Mouse (Mus musculus) embryonic facial prominence, embryonic 11.5 days (tissue): ENCODE measurements at regions not wholly inside any gene's neighbourhood (a gene's known extent, or its start where the extent isn't known, plus 50 kb on each side); places are given as distances from the start of the nearest gene placed in this dataset.
A peak's percentile ranks its signal among the peaks of the same experiment; 100 is the strongest.
"Not testable (repeated sequence)": the region's sequence is repeated elsewhere in the genome, so short reads cannot be mapped to it uniquely, and the experiment has no call there.

ENCODE experiments used
- ATAC-seq: fragments of 200-750 bp; cut with Nextera tagmentation; replicated peaks from 2 replicates; pipeline ENCODE4 v1.8.0; 2017; ENCODE audit warnings: low read depth; ENCODE audit not compliant: insufficient number of reproducible peaks, low FRiP score, low TSS enrichment
- DNase-seq: peaks from one replicate; pipeline ENCODE4 v3.0.0-alpha.2; 2015; ENCODE audit warnings: low spot score
- H3K27ac ChIP-seq: fragments of 300-500 bp; sonication (generic); replicated peaks from 2 replicates; pipeline ENCODE4 v1.5.1; 2014; ENCODE audit warnings: mild to moderate bottlenecking, low read depth, low read length, control low read depth
- H3K27me3 ChIP-seq: fragments of 300-500 bp; sonication (generic); 2 replicates; pipeline ENCODE4 v1.6.1; 2014; ENCODE audit warnings: mild to moderate bottlenecking, low read length, moderate library complexity, mixed read lengths; ENCODE audit not compliant: control insufficient read depth, insufficient read depth
- H3K36me3 ChIP-seq: fragments of 300-500 bp; sonication (generic); replicated peaks from 2 replicates; pipeline ENCODE4 v1.6.1; 2014; ENCODE audit warnings: low read depth, mild to moderate bottlenecking, low read length, moderate library complexity, mixed read lengths; ENCODE audit not compliant: control insufficient read depth, insufficient read depth
- H3K4me1 ChIP-seq: fragments of 300-500 bp; sonication (generic); 2 replicates; pipeline ENCODE4 v1.6.1; 2014; ENCODE audit warnings: low read length, mixed read lengths; ENCODE audit not compliant: control insufficient read depth, insufficient read depth
- H3K4me2 ChIP-seq: fragments of 300-500 bp; sonication (generic); 2 replicates; pipeline ENCODE4 v1.6.1; 2014; ENCODE audit warnings: low read depth, mild to moderate bottlenecking, control low read depth, low read length, moderate library complexity
- H3K4me3 ChIP-seq: fragments of 300-500 bp; sonication (generic); 2 replicates; pipeline ENCODE4 v1.5.1; 2014; ENCODE audit warnings: low read depth, low read length, control low read depth
- H3K9ac ChIP-seq: fragments of 300-500 bp; sonication (generic); replicated peaks from 2 replicates; pipeline ENCODE4 v1.6.1; 2014; ENCODE audit warnings: mild to moderate bottlenecking, control low read depth, low read length
- H3K9me3 ChIP-seq: fragments of 300-500 bp; sonication (generic); replicated peaks from 2 replicates; pipeline ENCODE4 v1.6.1; 2016; ENCODE audit warnings: mild to moderate bottlenecking, low read length, inconsistent platforms, mixed read lengths; ENCODE audit not compliant: control insufficient read depth
- WGBS: fragments of 180-500 bp; shearing (Covaris S2); extraction: QIAGEN DNeasy Blood & Tissue Kit; methylation state at CpG from one replicate; pipeline ENCODE4 v1.1.7; 2014; 5-methylcytosine and 5-hydroxymethylcytosine counted together

GRCm38 (mm10) chr3:149052295-149052902 is 62.0 kb upstream of the Adgrl2 start:
- H3K27me3 ChIP-seq, H3K9ac ChIP-seq, ATAC-seq, H3K9me3 ChIP-seq, H3K4me3 ChIP-seq, H3K27ac ChIP-seq, H3K4me1 ChIP-seq, H3K4me2 ChIP-seq, DNase-seq, H3K36me3 ChIP-seq: not testable (repeated sequence)
- 88% methylated on average over 1 of the region's 1 CpGs for WGBS

GRCm38 (mm10) chr3:149045343-149045742 is 55.0 kb upstream of the Adgrl2 start:
- Histone ChIP-seq H3K4me1 (peaks cover 3% of the 10 kb centered on the region; the same call in 1 of the 2 replicates), H3K4me3 (no peak overlapping the region), H3K27me3 (no peaks in the 10 kb centered on the region), H3K36me3 (no peaks in the 10 kb centered on the region), H3K27ac (no peak overlapping the region), H3K9ac (no peak overlapping the region), H3K9me3 (no peaks in the 10 kb centered on the region), H3K4me2 (no peak overlapping the region)
- ATAC-seq = no peak
- 79% methylated on average over 4 of the region's 5 CpGs for WGBS
- DNase-seq = no peak

GRCm38 (mm10) chr3:149043901-149044300 is 53.5 kb upstream of the Adgrl2 start:
- ATAC-seq (no peak), DNase-seq (no peak)
- H3K4me2 ChIP-seq = no peak overlapping the region
- WGBS = 63% methylated on average over 4 of the region's 4 CpGs
- H3K9ac ChIP-seq = no peak overlapping the region
- H3K27ac ChIP-seq = no peak overlapping the region
- H3K9me3 ChIP-seq = no peaks in the 10 kb centered on the region
- no peaks in the 10 kb centered on the region for H3K27me3 ChIP-seq
- H3K36me3 ChIP-seq = no peaks in the 10 kb centered on the region
- no peak overlapping the region for H3K4me3 ChIP-seq
- H3K4me1 ChIP-seq = peaks cover 3% of the 10 kb centered on the region; the same call in 1 of the 2 replicates

GRCm38 (mm10) chr3:149042527-149042926 is 52.2 kb upstream of the Adgrl2 start:
- ATAC-seq (peak; percentile 78), DNase-seq (peak; percentile 42)
- Histone ChIP-seq H3K36me3 (no peaks in the 10 kb centered on the region), H3K4me3 (no peak overlapping the region), H3K4me2 (no peak overlapping the region), H3K4me1 (peaks cover 3% of the 10 kb centered on the region; the same call in 1 of the 2 replicates), H3K27ac (no peak overlapping the region), H3K27me3 (no peaks in the 10 kb centered on the region), H3K9me3 (no peaks in the 10 kb centered on the region), H3K9ac (no peak overlapping the region)
- WGBS = 37% methylated on average over 9 of the region's 9 CpGs

GRCm38 (mm10) chr3:149041188-149041587 is 50.8 kb upstream of the Adgrl2 start:
- DNase-seq = no peak
- Histone ChIP-seq H3K4me1 (peaks cover 3% of the 10 kb centered on the region; the same call in 1 of the 2 replicates), H3K27ac (no peak overlapping the region), H3K27me3 (no peaks in the 10 kb centered on the region), H3K4me2 (no peak overlapping the region), H3K4me3 (no peak overlapping the region), H3K36me3 (no peaks in the 10 kb centered on the region), H3K9ac (no peak overlapping the region), H3K9me3 (no peaks in the 10 kb centered on the region)
- 41% methylated on average over 3 of the region's 3 CpGs for WGBS
- ATAC-seq = no peak
